Mouse (Mus musculus): Measurements from ENCODE around the gene Frmd4a.

DNA sequence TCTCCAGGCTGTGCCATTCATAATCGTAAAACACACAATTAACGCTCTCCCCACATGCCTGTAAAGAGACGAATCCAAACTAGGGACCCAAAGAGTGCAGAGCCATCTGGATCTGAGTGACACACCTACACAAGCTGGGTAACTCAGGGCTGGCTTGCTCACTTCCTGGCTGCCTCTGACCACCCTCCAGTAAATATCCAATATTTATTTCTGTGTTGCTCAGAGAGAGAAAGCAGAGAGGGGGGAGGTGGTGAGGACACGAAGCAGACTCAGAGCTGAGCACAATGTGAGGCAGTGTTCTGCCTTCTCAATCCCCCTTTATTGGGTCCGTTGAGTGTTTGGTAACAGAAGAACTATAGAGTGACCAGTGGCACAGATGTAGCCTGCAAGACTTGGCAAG lies 389.5 kb downstream of the Frmd4a start:
- TF ChIP-seq CTCF (IDR thresholded peaks at IDR 0.05; ENCODE audit: low read depth) (no peak), EP300 (optimal IDR thresholded peaks at IDR 0.05) (no peak)

Data from stomach, postnatal 0 days (tissue).